Mouse (Mus musculus) forelimb bud, embryonic 11.5 days (tissue): Measurements from ENCODE around the gene Cyp3a44.
"Not testable (repeated sequence)": the region's sequence is repeated elsewhere in the genome, so short reads cannot be mapped to it uniquely, and the experiment has no call there.

Experiments
- DNase-seq: peaks from one replicate; pipeline ENCODE4 v3.0.0-alpha.2; 2012; ENCODE audit warnings: low read depth, low spot score

The Cyp3a44 gene

GRCm38 (mm10) chr5:145805796-145806195 lies at the start of gene Cyp3a44:
Cyp3a44 (minus strand) TSS chr5:145805874.
- DNase-seq: not testable (repeated sequence)

- DNase-seq: not testable (repeated sequence)
These were observed 5.4 kb downstream of the Cyp3a44 start for GRCm38 (mm10) chr5:145800229-145800628.

- DNase-seq: not testable (repeated sequence)
These were observed 12.4 kb downstream of the Cyp3a44 start for GRCm38 (mm10) chr5:145793232-145793631.

GRCm38 (mm10) chr5:145737512-145737911 lies 68.2 kb downstream of the Cyp3a44 start:
- not testable (repeated sequence) for DNase-seq
